Mouse (Mus musculus): ENCODE results near the gene Lancl2.

Lancl2 gene

DNA sequence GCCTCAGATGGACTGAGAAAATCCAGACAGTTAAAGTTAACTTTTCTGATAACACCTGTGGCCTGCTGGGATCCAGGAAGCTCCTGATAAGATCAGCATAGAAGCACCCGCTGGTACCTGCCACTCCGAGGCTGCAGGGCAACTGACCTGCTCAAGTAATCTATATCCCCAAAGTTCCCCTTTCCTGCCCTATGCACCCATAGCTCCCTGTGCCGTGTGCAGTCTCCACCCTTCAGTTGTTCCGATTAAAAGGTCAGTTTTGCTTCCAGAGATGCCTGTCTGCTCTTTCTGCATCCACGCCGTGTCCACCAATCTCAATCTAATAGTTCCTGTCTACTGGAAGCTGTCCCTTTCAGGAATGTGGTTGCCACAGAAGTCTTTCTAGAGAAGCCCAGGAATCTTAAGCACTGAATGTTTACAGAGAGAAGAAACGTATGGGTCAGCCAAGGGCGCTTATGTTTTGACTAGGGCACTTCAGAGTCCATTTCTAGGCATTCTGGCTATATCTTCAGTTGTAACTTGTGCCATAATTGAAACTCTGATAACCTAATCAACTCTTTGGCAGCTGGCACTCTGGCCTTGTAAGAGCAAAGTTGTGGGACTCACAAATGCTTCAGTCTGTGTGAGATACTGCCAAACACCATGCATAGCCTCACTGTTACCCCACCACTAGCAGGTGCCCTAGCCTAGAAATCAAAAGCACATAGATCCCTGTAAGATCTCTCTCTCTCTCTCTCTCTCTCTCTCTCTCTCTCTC, 65.0 kb downstream of the Lancl2 start:
- no peak for DNase-seq (ENCODE audit: low read depth, low spot score)

DNA sequence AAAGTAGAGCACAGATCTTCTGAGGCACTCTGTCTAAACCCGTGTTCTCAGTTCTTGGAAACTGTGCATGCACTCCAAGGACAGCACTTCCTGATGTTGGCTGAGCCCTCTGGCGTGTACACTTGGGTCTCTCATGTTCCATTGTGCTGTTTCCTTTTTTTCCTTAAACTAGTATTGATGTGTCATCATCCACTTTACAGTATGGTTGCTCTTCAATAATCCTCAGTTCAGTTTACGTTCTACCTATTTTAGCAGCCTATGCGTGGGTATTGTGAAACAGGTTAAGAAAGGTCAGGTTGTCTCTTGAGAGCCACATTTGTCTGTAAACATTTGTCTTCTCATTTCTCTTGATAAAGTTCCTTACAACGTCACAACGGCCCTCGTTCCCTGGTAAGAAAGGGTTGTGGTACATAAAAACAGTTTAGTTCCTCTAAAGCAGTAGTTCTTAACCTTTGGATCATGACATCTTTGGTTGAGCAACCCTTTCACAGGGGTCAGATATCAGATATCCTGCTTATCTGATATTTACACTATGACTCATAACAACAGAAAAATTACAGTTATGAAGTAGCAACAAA, 66.7 kb downstream of the Lancl2 start:
- no peak for DNase-seq (ENCODE audit: low read depth, low spot score)

DNA sequence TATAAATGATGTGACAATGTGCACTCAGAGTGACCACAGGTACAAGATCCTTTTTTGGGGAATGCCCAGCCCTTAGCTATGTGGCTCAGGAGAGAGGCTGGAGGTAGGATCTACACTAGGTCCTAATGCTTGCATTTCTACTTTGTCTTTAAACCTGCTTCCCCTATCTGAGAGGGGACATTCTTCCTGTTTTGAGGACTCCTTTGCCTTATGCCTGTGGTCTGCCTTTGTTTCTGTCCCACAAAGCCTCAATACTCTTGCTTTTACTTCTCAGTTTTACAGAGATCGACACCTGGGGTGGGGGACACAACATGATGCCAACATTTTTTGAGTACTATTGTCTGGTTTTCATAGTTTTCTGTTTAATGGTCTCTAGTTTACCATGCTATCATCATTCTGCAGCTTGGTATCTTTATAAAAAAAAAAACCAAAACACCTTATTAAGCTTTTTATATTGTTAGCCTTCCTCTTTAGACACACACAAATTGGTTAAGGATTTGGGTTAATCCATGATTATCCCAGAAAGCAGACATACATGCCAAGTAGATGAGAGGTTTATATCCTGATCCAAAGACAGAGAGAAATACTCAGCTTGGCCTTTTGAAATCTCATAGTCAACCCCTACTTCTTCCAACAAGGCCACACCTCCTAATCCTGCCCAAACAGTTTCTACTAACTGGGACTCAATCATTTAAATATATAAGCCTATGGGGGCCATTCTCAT, 68.3 kb downstream of the Lancl2 start:
- no peak for DNase-seq (ENCODE audit: low read depth, low spot score)

DNA sequence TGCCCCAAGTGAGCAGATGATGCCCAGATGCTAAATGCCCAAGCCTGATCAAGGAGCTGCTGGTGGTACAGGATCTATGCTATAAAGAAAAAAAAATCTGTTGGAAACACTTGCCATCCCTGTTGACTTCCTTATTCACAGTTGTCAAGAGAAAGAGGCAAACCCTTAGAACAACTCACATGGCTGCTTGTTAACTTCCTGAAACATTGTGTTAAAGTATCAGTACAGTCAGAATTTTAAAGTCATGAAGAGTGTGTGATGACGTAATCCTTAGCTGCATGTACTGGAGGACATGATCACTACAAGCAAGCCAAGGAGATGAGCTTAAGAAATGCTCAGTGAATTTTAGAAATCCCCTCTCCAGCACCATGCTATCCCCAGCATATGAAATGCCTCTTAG, 71.5 kb downstream of the Lancl2 start:
- DNase-seq (ENCODE audit: low read depth, low spot score) = no peak

DNA sequence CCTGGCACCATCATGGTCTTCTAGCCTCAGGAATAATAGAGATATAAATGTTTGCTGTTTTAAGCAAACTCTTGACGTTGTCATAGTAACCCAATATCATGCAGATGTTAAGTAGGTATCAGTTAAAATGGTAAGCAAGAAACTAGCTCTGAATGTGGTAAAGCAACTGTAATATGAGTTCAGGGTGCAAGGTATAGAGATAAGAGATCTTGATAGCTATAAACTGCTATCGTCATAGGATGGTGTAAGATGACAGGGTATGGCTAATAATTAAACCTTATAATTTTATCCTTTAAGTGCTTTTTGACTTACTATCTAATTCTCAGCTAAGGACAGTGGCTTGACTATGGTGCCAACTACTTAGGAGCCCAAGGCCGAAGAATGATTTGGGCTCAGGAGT, 78.0 kb downstream of the Lancl2 start:
- DNase-seq (ENCODE audit: low read depth, low spot score) = no peak

DNA sequence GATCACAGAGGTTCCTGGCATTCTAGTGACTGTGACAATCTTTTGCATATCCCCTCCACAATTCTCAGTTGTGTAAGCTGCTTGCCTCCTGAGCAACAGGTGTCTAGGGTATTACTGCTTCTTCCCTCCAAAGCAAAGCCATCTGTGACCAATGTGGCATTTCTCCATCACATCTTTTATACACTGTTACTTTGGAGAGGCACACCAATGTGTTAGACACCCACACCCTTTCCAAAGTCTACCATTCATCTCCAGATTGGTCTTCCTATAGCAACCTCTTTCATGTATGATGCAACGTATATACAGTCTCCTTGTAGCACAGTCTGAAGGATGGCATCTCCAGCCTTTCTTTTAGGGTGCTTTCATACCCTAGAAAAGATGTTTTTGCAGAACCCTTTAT, 80.3 kb downstream of the Lancl2 start:
- no peak for DNase-seq (ENCODE audit: low read depth, low spot score)

DNA sequence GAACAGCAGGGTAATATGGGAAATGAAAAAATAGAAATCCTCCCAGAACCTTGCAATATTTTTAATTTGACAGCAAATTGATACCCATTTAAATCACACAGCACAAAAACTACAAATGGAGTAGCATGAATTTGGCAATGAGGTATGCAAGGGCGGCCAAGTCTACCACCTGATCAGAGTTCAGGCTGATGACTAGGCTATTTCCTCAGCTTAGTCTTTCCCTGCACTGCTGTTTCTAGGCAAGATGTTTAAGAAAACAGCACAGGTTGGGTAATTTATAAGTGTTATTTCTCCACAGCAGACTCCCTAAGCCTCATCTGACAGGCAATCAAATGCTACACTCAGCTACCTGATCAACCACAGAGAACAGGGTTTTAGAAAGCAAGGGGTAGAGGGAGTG, 81.9 kb downstream of the Lancl2 start:
- no peak for DNase-seq (ENCODE audit: low read depth, low spot score)

DNA sequence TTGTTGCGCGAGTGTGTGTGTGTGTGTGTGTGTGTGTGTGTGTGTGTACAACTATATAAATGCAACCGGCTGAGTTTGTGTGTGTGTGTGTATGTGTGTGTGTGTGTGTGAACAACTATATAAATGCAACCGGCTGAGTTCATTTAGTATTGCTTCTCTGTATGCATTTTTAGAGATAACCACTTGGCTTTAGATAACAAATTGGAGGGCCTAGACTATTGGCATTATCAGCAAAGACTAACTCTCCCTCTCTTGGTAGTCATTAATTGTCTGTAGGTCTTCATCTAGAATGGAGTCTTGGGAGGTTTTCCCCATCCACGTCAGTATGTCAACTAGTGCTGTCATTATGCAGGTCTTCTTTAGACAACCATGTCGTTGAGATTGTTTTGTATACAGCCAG, 85.0 kb downstream of the Lancl2 start:
- DNase-seq (ENCODE audit: low read depth, low spot score) = no peak

Measured in ZHBTc4 (cell line).